Mouse (Mus musculus) stomach, postnatal 0 days (tissue): Measurements from ENCODE around the gene Krt2. TPM values are rescaled to one million over a fixed set of nuclear protein-coding genes. Genes with fewer than 3 reads are reported as not detected.

ENCODE experiments used
- ATAC-seq: fragments of 200-750 bp; cut with Nextera tagmentation; 2 replicates; pipeline ENCODE4 v1.8.0; 2017; ENCODE audit not compliant: low FRiP score, low TSS enrichment
- DNase-seq: peaks from one replicate; pipeline ENCODE4 v3.0.0-alpha.2; 2016; ENCODE audit warnings: low spot score
- H3K27ac ChIP-seq: fragments of 300-500 bp; sonication (generic); replicated peaks from 2 replicates; pipeline ENCODE4 v1.5.1; 2014; ENCODE audit warnings: mild to moderate bottlenecking, control low read depth
- H3K27me3 ChIP-seq: fragments of 300-500 bp; sonication (generic); 2 replicates; pipeline ENCODE4 v1.6.1; 2014; ENCODE audit warnings: low read length; ENCODE audit not compliant: control insufficient read depth, insufficient read depth
- H3K36me3 ChIP-seq: fragments of 300-500 bp; sonication (generic); 2 replicates; pipeline ENCODE4 v1.6.1; 2014; ENCODE audit warnings: low read length, mixed read lengths; ENCODE audit not compliant: control insufficient read depth, insufficient read depth
- H3K4me1 ChIP-seq: fragments of 300-500 bp; sonication (generic); replicated peaks from 2 replicates; pipeline ENCODE4 v1.6.1; 2014; ENCODE audit warnings: antibody characterized with exemption; ENCODE audit not compliant: control insufficient read depth, insufficient read depth
- H3K4me2 ChIP-seq: fragments of 300-500 bp; sonication (generic); replicated peaks from 2 replicates; pipeline ENCODE4 v1.6.1; 2014; ENCODE audit warnings: low read depth, mild to moderate bottlenecking, control low read depth, moderate library complexity
- H3K4me3 ChIP-seq: fragments of 300-500 bp; sonication (generic); 2 replicates; pipeline ENCODE4 v1.5.1; 2014; ENCODE audit warnings: low read depth, low read length, control low read depth
- H3K9ac ChIP-seq: fragments of 300-500 bp; sonication (generic); 2 replicates; pipeline ENCODE4 v1.6.1; 2014; ENCODE audit warnings: mild to moderate bottlenecking, low read length, control low read depth, mixed read lengths
- H3K9me3 ChIP-seq: fragments of 300-500 bp; sonication (generic); 2 replicates; pipeline ENCODE4 v1.6.1; 2016; ENCODE audit warnings: low read length; ENCODE audit not compliant: control insufficient read depth
- CTCF ChIP-seq: IDR thresholded peaks from 2 replicates; pipeline ENCODE4 v1.5.1; 2016; ENCODE audit warnings: antibody characterized with exemption, low read depth, mild to moderate bottlenecking, moderate library complexity
- EP300 ChIP-seq: optimal IDR thresholded peaks from 2 replicates; pipeline ENCODE3; 2016; ENCODE audit warnings: antibody characterized with exemption
- WGBS: fragments of 180-500 bp; shearing (Covaris S2); extraction: QIAGEN DNeasy Blood & Tissue Kit; methylation state at CpG from one replicate; pipeline ENCODE4 v1.1.7; 2014; 5-methylcytosine and 5-hydroxymethylcytosine counted together
- polyA plus RNA-seq: library from polyadenylated mRNA; unstranded; fragments of >200 nt; fragmentation: Nextera tagmentation; extraction: Ambion mirVana; gene quantifications from 2 replicates; pipeline ENCODE4 v1.2.1, GENCODE M21; 2015

Krt2 gene
- not detected in 2 replicates for polyA plus RNA-seq

GRCm38 (mm10) chr15:101817875-101818274 lies at the start of gene Krt2:
TSS of gene Krt2 (minus strand) at chr15:101818169.
- no peaks in the 10 kb centered on the region for H3K4me1 ChIP-seq
- no peak within 1 kb of the TSS for H3K4me2 ChIP-seq
- whole genome bisulfite sequencing: 71% methylated on average over 16 of the region's 16 CpGs
- no peak within 1 kb of the TSS for H3K27ac ChIP-seq
- H3K36me3 ChIP-seq: no peaks in the 10 kb centered on the region
- ATAC-seq (no peak), DNase-seq (no peak)
- H3K9me3 ChIP-seq: no peaks in the 10 kb centered on the region
- H3K27me3 ChIP-seq: no peaks in the 10 kb centered on the region
- no peak within 1 kb of the TSS for H3K9ac ChIP-seq
- no peak for TF ChIP-seq EP300
- no peak for TF ChIP-seq CTCF
- no peak within 1 kb of the TSS for H3K4me3 ChIP-seq

- Histone ChIP-seq H3K4me2 (no peak overlapping the region), H3K9ac (no peak overlapping the region), H3K27ac (no peak overlapping the region), H3K9me3 (no peaks in the 10 kb centered on the region), H3K4me3 (no peak overlapping the region), H3K36me3 (no peaks in the 10 kb centered on the region), H3K4me1 (no peaks in the 10 kb centered on the region), H3K27me3 (no peaks in the 10 kb centered on the region; the same call in 1 of the 2 replicates)
- DNase-seq (no peak), ATAC-seq (no peak)
- no peak for TF ChIP-seq EP300
- no peak for TF ChIP-seq CTCF
- 77% methylated on average over 7 of the region's 7 CpGs for WGBS
Observed at GRCm38 (mm10) chr15:101866754-101867153, 48.8 kb upstream of the Krt2 start.

- no peaks in the 10 kb centered on the region for H3K9me3 ChIP-seq
- WGBS: 57% methylated on average over 13 of the region's 13 CpGs
- DNase-seq (peak; percentile 65), ATAC-seq (no peak)
- H3K9ac ChIP-seq: peak overlapping the region; percentile 59; the same call in 1 of the 2 replicates
- H3K27me3 ChIP-seq: no peaks in the 10 kb centered on the region
- TF ChIP-seq EP300 (no peak), CTCF (peak; percentile 66)
- no peaks in the 10 kb centered on the region for H3K4me1 ChIP-seq
- no peak overlapping the region for H3K27ac ChIP-seq
- H3K4me3 ChIP-seq: peak overlapping the region; percentile 34; the same call in 1 of the 2 replicates
- H3K4me2 ChIP-seq: peak overlapping the region; percentile 70
- no peaks in the 10 kb centered on the region for H3K36me3 ChIP-seq
Observed at GRCm38 (mm10) chr15:101860421-101861130, 42.6 kb upstream of the Krt2 start.

GRCm38 (mm10) chr15:101859735-101860170 lies 41.8 kb upstream of the Krt2 start:
- H3K27me3 ChIP-seq: no peaks in the 10 kb centered on the region
- DNase-seq (peak; percentile 80), ATAC-seq (peak; percentile 28; the same call in 1 of the 2 replicates)
- no peaks in the 10 kb centered on the region for H3K36me3 ChIP-seq
- H3K4me2 ChIP-seq: peak overlapping the region; percentile 70
- no peaks in the 10 kb centered on the region for H3K9me3 ChIP-seq
- peak overlapping the region; percentile 34 for H3K4me3 ChIP-seq
- under 1% methylated on average over 31 of the region's 33 CpGs for WGBS
- TF ChIP-seq CTCF: peak; percentile 21; the same call in 1 of the 2 replicates
- TF ChIP-seq EP300: no peak
- peak overlapping the region; percentile 75 for H3K27ac ChIP-seq
- H3K4me1 ChIP-seq: no peaks in the 10 kb centered on the region
- peak overlapping the region; percentile 59 for H3K9ac ChIP-seq

GRCm38 (mm10) chr15:101858673-101859425 lies 40.9 kb upstream of the Krt2 start:
- Histone ChIP-seq H3K4me1 (no peaks in the 10 kb centered on the region), H3K4me2 (peak overlapping the region; percentile 70), H3K27ac (peak overlapping the region; percentile 75), H3K9me3 (no peaks in the 10 kb centered on the region), H3K4me3 (no peak overlapping the region), H3K9ac (no peak overlapping the region), H3K36me3 (no peaks in the 10 kb centered on the region), H3K27me3 (no peaks in the 10 kb centered on the region)
- no peak for TF ChIP-seq CTCF
- ATAC-seq (no peak), DNase-seq (no peak)
- 16% methylated on average over 11 of the region's 11 CpGs for WGBS

- no peak for ATAC-seq
- Histone ChIP-seq H3K4me1 (no peaks in the 10 kb centered on the region), H3K9me3 (no peaks in the 10 kb centered on the region), H3K27me3 (no peaks in the 10 kb centered on the region), H3K27ac (peak overlapping the region; percentile 85), H3K4me2 (no peak overlapping the region), H3K36me3 (no peaks in the 10 kb centered on the region), H3K4me3 (no peak overlapping the region), H3K9ac (no peak overlapping the region)
- DNase-seq: no peak
- TF ChIP-seq CTCF (no peak), EP300 (no peak)
- 41% methylated on average over 5 of the region's 5 CpGs for WGBS
Observed at GRCm38 (mm10) chr15:101856696-101857095, 38.7 kb upstream of the Krt2 start.
